Mouse (Mus musculus) ovary, postnatal 14 days (tissue): ENCODE results near the gene Samd5.
A peak's percentile ranks its signal among the peaks of the same experiment; 100 is the strongest.

Experiments used
- DNase-seq: peaks from one replicate; pipeline ENCODE4 v3.0.0; 2022; ENCODE audit warnings: low spot score

Samd5 gene

GRCm38 (mm10) chr10:9650050-9650825, 24.8 kb downstream of the Samd5 start:
- DNase-seq = no peak

GRCm38 (mm10) chr10:9648464-9648863, 26.5 kb downstream of the Samd5 start:
- no peak for DNase-seq

- DNase-seq = peak; percentile 27
These were observed 27.3 kb downstream of the Samd5 start for GRCm38 (mm10) chr10:9647741-9648140.

- no peak for DNase-seq
These were observed 28.6 kb downstream of the Samd5 start for GRCm38 (mm10) chr10:9646391-9646790.

- DNase-seq = no peak
These were observed 31.5 kb downstream of the Samd5 start for GRCm38 (mm10) chr10:9643531-9643930.

GRCm38 (mm10) chr10:9642077-9642476, 32.9 kb downstream of the Samd5 start:
- no peak for DNase-seq

- no peak for DNase-seq
These were observed 34.3 kb downstream of the Samd5 start for GRCm38 (mm10) chr10:9640678-9641077.

GRCm38 (mm10) chr10:9640056-9640455, 35.0 kb downstream of the Samd5 start:
- DNase-seq = no peak

- no peak for DNase-seq
These were observed 49.7 kb downstream of the Samd5 start for GRCm38 (mm10) chr10:9625356-9625755.

- DNase-seq = no peak
These were observed 52.9 kb downstream of the Samd5 start for GRCm38 (mm10) chr10:9621926-9622688.

GRCm38 (mm10) chr10:9621055-9621454, 54.0 kb downstream of the Samd5 start:
- no peak for DNase-seq

- no peak for DNase-seq
These were observed 60.0 kb downstream of the Samd5 start for GRCm38 (mm10) chr10:9615009-9615408.

GRCm38 (mm10) chr10:9608854-9609253, 66.2 kb downstream of the Samd5 start:
- DNase-seq = no peak

GRCm38 (mm10) chr10:9607155-9607554, 67.9 kb downstream of the Samd5 start:
- DNase-seq = no peak

- peak; percentile 21 for DNase-seq
These were observed 69.4 kb downstream of the Samd5 start for GRCm38 (mm10) chr10:9605635-9606034.

GRCm38 (mm10) chr10:9603290-9603689, 71.7 kb downstream of the Samd5 start:
- no peak for DNase-seq

GRCm38 (mm10) chr10:9602845-9603244, 72.2 kb downstream of the Samd5 start:
- DNase-seq = no peak

- DNase-seq = no peak
These were observed 72.6 kb downstream of the Samd5 start for GRCm38 (mm10) chr10:9602389-9602788.

- DNase-seq = no peak
These were observed 78.8 kb downstream of the Samd5 start for GRCm38 (mm10) chr10:9596228-9596627.

- no peak for DNase-seq
These were observed 80.3 kb downstream of the Samd5 start for GRCm38 (mm10) chr10:9594666-9595065.

GRCm38 (mm10) chr10:9590606-9591005, 84.4 kb downstream of the Samd5 start:
- DNase-seq = no peak

GRCm38 (mm10) chr10:9586328-9586727, 88.7 kb downstream of the Samd5 start:
- no peak for DNase-seq

- DNase-seq = no peak
These were observed 95.6 kb downstream of the Samd5 start for GRCm38 (mm10) chr10:9579374-9579773.
